Mouse (Mus musculus): ENCODE data around the gene Katnb1. TPM values are rescaled to one million over a fixed set of nuclear protein-coding genes. Genes with fewer than 3 reads are reported as not detected.

The Katnb1 gene
- polyA plus RNA-seq, 1 experiment from 2014 or later: 32.4 TPM

GRCm38 (mm10) chr8:95141026-95141425, 60.0 kb downstream of the Katnb1 start:
- no peak for ATAC-seq (ENCODE audit: low FRiP score, low TSS enrichment)
- 73% methylated on average over 1 of the region's 1 CpGs for WGBS
- H3K4me1 ChIP-seq (ENCODE audit: control insufficient read depth, insufficient read depth, low read length): peaks cover 48% of the 10 kb centered on the region
- H3K27ac ChIP-seq (ENCODE audit: low read depth, low read length): no peak overlapping the region; the same call in 1 of the 2 replicates
- H3K36me3 ChIP-seq (ENCODE audit: control insufficient read depth, insufficient read depth, low read length): peaks cover 3% of the 10 kb centered on the region; the same call in 1 of the 2 replicates
- H3K4me3 ChIP-seq (ENCODE audit: low read length): peak overlapping the region; percentile 73; the same call in 1 of the 2 replicates
- no peak overlapping the region for H3K9ac ChIP-seq (ENCODE audit: low read depth, low read length)
- H3K9me3 ChIP-seq (ENCODE audit: control insufficient read depth, low read length): no peaks in the 10 kb centered on the region
- no peaks in the 10 kb centered on the region for H3K27me3 ChIP-seq (ENCODE audit: control insufficient read depth, insufficient read depth, low read length)
- peak overlapping the region; percentile 97 for H3K4me2 ChIP-seq (replicated peaks; ENCODE audit: low read depth, low read length)

- WGBS: 0% methylated on average over 6 of the region's 6 CpGs
- Histone ChIP-seq H3K4me1 (ENCODE audit: control insufficient read depth, insufficient read depth, low read length) (peaks cover 48% of the 10 kb centered on the region), H3K27me3 (ENCODE audit: control insufficient read depth, insufficient read depth, low read length) (no peaks in the 10 kb centered on the region), H3K36me3 (ENCODE audit: control insufficient read depth, insufficient read depth, low read length) (peaks cover 3% of the 10 kb centered on the region; the same call in 1 of the 2 replicates), H3K9ac (ENCODE audit: low read depth, low read length) (peak overlapping the region; percentile 79), H3K4me2 (replicated peaks; ENCODE audit: low read depth, low read length) (peak overlapping the region; percentile 97), H3K9me3 (ENCODE audit: control insufficient read depth, low read length) (no peaks in the 10 kb centered on the region), H3K4me3 (ENCODE audit: low read length) (peak overlapping the region; percentile 73), H3K27ac (ENCODE audit: low read depth, low read length) (peak overlapping the region; percentile 79; the same call in 1 of the 2 replicates)
- ATAC-seq (ENCODE audit: low FRiP score, low TSS enrichment): peak; percentile 60
Measured at GRCm38 (mm10) chr8:95141469-95142074, 60.6 kb downstream of the Katnb1 start.

GRCm38 (mm10) chr8:95142075-95142831, 61.3 kb downstream of the Katnb1 start:
- Histone ChIP-seq H3K27ac (ENCODE audit: low read depth, low read length) (peak overlapping the region; percentile 79; the same call in 1 of the 2 replicates), H3K9ac (ENCODE audit: low read depth, low read length) (peak overlapping the region; percentile 79), H3K9me3 (ENCODE audit: control insufficient read depth, low read length) (no peaks in the 10 kb centered on the region), H3K4me2 (replicated peaks; ENCODE audit: low read depth, low read length) (peak overlapping the region; percentile 97), H3K36me3 (ENCODE audit: control insufficient read depth, insufficient read depth, low read length) (no peaks in the 10 kb centered on the region), H3K4me3 (ENCODE audit: low read length) (peak overlapping the region; percentile 73), H3K4me1 (ENCODE audit: control insufficient read depth, insufficient read depth, low read length) (peaks cover 43% of the 10 kb centered on the region), H3K27me3 (ENCODE audit: control insufficient read depth, insufficient read depth, low read length) (no peaks in the 10 kb centered on the region)
- peak; percentile 73 for ATAC-seq (ENCODE audit: low FRiP score, low TSS enrichment)
- under 1% methylated on average over 43 of the region's 66 CpGs for WGBS

- ATAC-seq (ENCODE audit: low FRiP score, low TSS enrichment): no peak
- Histone ChIP-seq H3K9me3 (ENCODE audit: control insufficient read depth, low read length) (no peaks in the 10 kb centered on the region), H3K4me1 (ENCODE audit: control insufficient read depth, insufficient read depth, low read length) (peaks cover 34% of the 10 kb centered on the region), H3K27me3 (ENCODE audit: control insufficient read depth, insufficient read depth, low read length) (no peaks in the 10 kb centered on the region), H3K4me2 (replicated peaks; ENCODE audit: low read depth, low read length) (peak overlapping the region; percentile 97), H3K4me3 (ENCODE audit: low read length) (peak overlapping the region; percentile 73), H3K27ac (ENCODE audit: low read depth, low read length) (0 out of 2 replicates have a peak overlapping the region, but pooled peaks have one; percentile 0), H3K9ac (ENCODE audit: low read depth, low read length) (peak overlapping the region; percentile 79; the same call in 1 of the 2 replicates), H3K36me3 (ENCODE audit: control insufficient read depth, insufficient read depth, low read length) (no peaks in the 10 kb centered on the region)
- 22% methylated on average over 17 of the region's 17 CpGs for WGBS
Measured at GRCm38 (mm10) chr8:95142985-95143804, 62.2 kb downstream of the Katnb1 start.

- peaks cover 27% of the 10 kb centered on the region for H3K4me1 ChIP-seq (ENCODE audit: control insufficient read depth, insufficient read depth, low read length)
- 78% methylated on average over 6 of the region's 6 CpGs for WGBS
- no peaks in the 10 kb centered on the region for H3K27me3 ChIP-seq (ENCODE audit: control insufficient read depth, insufficient read depth, low read length)
- no peak overlapping the region for H3K9ac ChIP-seq (ENCODE audit: low read depth, low read length)
- no peak for ATAC-seq (ENCODE audit: low FRiP score, low TSS enrichment)
- no peak overlapping the region for H3K27ac ChIP-seq (ENCODE audit: low read depth, low read length)
- no peaks in the 10 kb centered on the region for H3K36me3 ChIP-seq (ENCODE audit: control insufficient read depth, insufficient read depth, low read length)
- no peak overlapping the region for H3K4me2 ChIP-seq (replicated peaks; ENCODE audit: low read depth, low read length)
- H3K4me3 ChIP-seq (ENCODE audit: low read length): no peak overlapping the region
- no peaks in the 10 kb centered on the region for H3K9me3 ChIP-seq (ENCODE audit: control insufficient read depth, low read length)
Measured at GRCm38 (mm10) chr8:95143805-95144630, 63.0 kb downstream of the Katnb1 start.

- Histone ChIP-seq H3K4me3 (ENCODE audit: low read length) (no peak overlapping the region), H3K9me3 (ENCODE audit: control insufficient read depth, low read length) (no peaks in the 10 kb centered on the region), H3K27ac (ENCODE audit: low read depth, low read length) (no peak overlapping the region), H3K4me1 (ENCODE audit: control insufficient read depth, insufficient read depth, low read length) (peaks cover 27% of the 10 kb centered on the region), H3K27me3 (ENCODE audit: control insufficient read depth, insufficient read depth, low read length) (no peaks in the 10 kb centered on the region), H3K9ac (ENCODE audit: low read depth, low read length) (no peak overlapping the region), H3K4me2 (replicated peaks; ENCODE audit: low read depth, low read length) (no peak overlapping the region), H3K36me3 (ENCODE audit: control insufficient read depth, insufficient read depth, low read length) (no peaks in the 10 kb centered on the region)
- no peak for ATAC-seq (ENCODE audit: low FRiP score, low TSS enrichment)
- WGBS: 74% methylated on average over 2 of the region's 2 CpGs
Measured at GRCm38 (mm10) chr8:95144631-95145015, 63.6 kb downstream of the Katnb1 start.

- Histone ChIP-seq H3K36me3 (ENCODE audit: control insufficient read depth, insufficient read depth, low read length) (no peaks in the 10 kb centered on the region), H3K4me3 (ENCODE audit: low read length) (no peak overlapping the region), H3K4me2 (replicated peaks; ENCODE audit: low read depth, low read length) (no peak overlapping the region), H3K9me3 (ENCODE audit: control insufficient read depth, low read length) (no peaks in the 10 kb centered on the region), H3K4me1 (ENCODE audit: control insufficient read depth, insufficient read depth, low read length) (peaks cover 19% of the 10 kb centered on the region), H3K27me3 (ENCODE audit: control insufficient read depth, insufficient read depth, low read length) (no peaks in the 10 kb centered on the region), H3K27ac (ENCODE audit: low read depth, low read length) (no peak overlapping the region), H3K9ac (ENCODE audit: low read depth, low read length) (no peak overlapping the region)
- no peak for ATAC-seq (ENCODE audit: low FRiP score, low TSS enrichment)
- WGBS: 42% methylated on average over 2 of the region's 2 CpGs
Measured at GRCm38 (mm10) chr8:95146044-95146745, 65.2 kb downstream of the Katnb1 start.

- Histone ChIP-seq H3K4me2 (replicated peaks; ENCODE audit: low read depth, low read length) (no peak overlapping the region), H3K9ac (ENCODE audit: low read depth, low read length) (no peak overlapping the region), H3K27ac (ENCODE audit: low read depth, low read length) (no peak overlapping the region), H3K4me1 (ENCODE audit: control insufficient read depth, insufficient read depth, low read length) (peaks cover 13% of the 10 kb centered on the region), H3K4me3 (ENCODE audit: low read length) (no peak overlapping the region), H3K36me3 (ENCODE audit: control insufficient read depth, insufficient read depth, low read length) (no peaks in the 10 kb centered on the region), H3K9me3 (ENCODE audit: control insufficient read depth, low read length) (no peaks in the 10 kb centered on the region), H3K27me3 (ENCODE audit: control insufficient read depth, insufficient read depth, low read length) (no peaks in the 10 kb centered on the region)
- 84% methylated on average over 5 of the region's 5 CpGs for WGBS
- ATAC-seq (ENCODE audit: low FRiP score, low TSS enrichment): no peak
Measured at GRCm38 (mm10) chr8:95146846-95147245, 65.9 kb downstream of the Katnb1 start.
